Mouse (Mus musculus) E14TG2a.4 (cell line): Measurements from ENCODE around the gene Prok1.

Experiments used
- CTCF ChIP-seq: conservative IDR thresholded peaks from 2 replicates; pipeline ENCODE4 v1.5.1; 2014; ENCODE audit warnings: low read length
- POU5F1 ChIP-seq: IDR thresholded peaks from 2 replicates; pipeline ENCODE4 v1.6.1; 2014; ENCODE audit warnings: low read length, borderline replicate concordance

DNA sequence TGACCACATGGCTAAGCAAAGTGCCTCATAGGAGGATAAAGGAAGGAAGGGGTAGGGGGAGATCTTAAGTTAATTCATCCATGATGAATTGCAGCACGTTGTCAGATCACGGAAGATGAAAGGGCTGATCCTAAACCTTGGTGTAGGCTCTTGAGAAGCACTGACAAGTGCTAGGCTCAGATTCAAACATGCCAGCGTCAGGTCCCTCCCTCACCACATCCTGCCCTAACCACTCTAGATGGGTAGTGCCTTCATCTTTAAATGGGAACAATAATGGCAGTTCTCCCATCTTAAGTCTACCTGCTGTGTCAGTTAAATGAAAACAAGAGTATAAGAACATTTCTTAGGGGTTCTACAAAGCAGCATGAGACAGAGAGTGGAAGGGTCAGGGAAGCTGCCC, 53.9 kb downstream of the Prok1 start:
- TF ChIP-seq CTCF (no peak), POU5F1 (no peak)
